Mouse (Mus musculus) liver, embryonic 13.5 days (tissue): Measurements from ENCODE around the gene Dnah2. TPM values are rescaled to one million over a fixed set of nuclear protein-coding genes. Genes with fewer than 3 reads are reported as not detected.
A peak's percentile ranks its signal among the peaks of the same experiment; 100 is the strongest.

Experiments used
- ATAC-seq: fragments of 200-750 bp; cut with Nextera tagmentation; 2 replicates; pipeline ENCODE4 v1.8.0; 2017; ENCODE audit warnings: low read depth, mild to moderate bottlenecking, moderate number of reproducible peaks, moderate library complexity
- DNase-seq: peaks from one replicate; pipeline ENCODE4 v3.0.0; 2022
- H3K27ac ChIP-seq: fragments of 300-500 bp; sonication (generic); 2 replicates; pipeline ENCODE4 v1.5.1; 2015; ENCODE audit warnings: moderate library complexity, mild to moderate bottlenecking, inconsistent platforms
- H3K27me3 ChIP-seq: fragments of 300-500 bp; sonication (generic); 2 replicates; pipeline ENCODE4 v1.6.1; 2015; ENCODE audit warnings: mild to moderate bottlenecking, inconsistent platforms
- H3K36me3 ChIP-seq: fragments of 300-500 bp; sonication (generic); 2 replicates; pipeline ENCODE4 v1.6.1; 2015; ENCODE audit warnings: mild to moderate bottlenecking, inconsistent platforms
- H3K4me1 ChIP-seq: fragments of 300-500 bp; sonication (generic); replicated peaks from 2 replicates; pipeline ENCODE4 v1.6.1; 2015; ENCODE audit warnings: inconsistent platforms
- H3K4me2 ChIP-seq: fragments of 300-500 bp; sonication (generic); 2 replicates; pipeline ENCODE4 v1.6.1; 2015; ENCODE audit warnings: inconsistent platforms, mild to moderate bottlenecking, moderate library complexity
- H3K4me3 ChIP-seq: fragments of 300-500 bp; sonication (generic); replicated peaks from 2 replicates; pipeline ENCODE4 v1.5.1; 2015; ENCODE audit warnings: mild to moderate bottlenecking, inconsistent platforms
- H3K9ac ChIP-seq: fragments of 300-500 bp; sonication (generic); 2 replicates; pipeline ENCODE4 v1.6.1; 2015; ENCODE audit warnings: mild to moderate bottlenecking, inconsistent platforms
- H3K9me3 ChIP-seq: fragments of 300-500 bp; sonication (generic); replicated peaks from 2 replicates; pipeline ENCODE4 v1.6.1; 2016; ENCODE audit warnings: inconsistent platforms
- WGBS: fragments of 180-500 bp; shearing (Covaris S2); methylation state at CpG from one replicate; pipeline ENCODE4 v1.1.7; 2015; ENCODE audit not compliant: insufficient replicate concordance; 5-methylcytosine and 5-hydroxymethylcytosine counted together
- polyA plus RNA-seq: library from polyadenylated mRNA; unstranded; fragments of >200 nt; fragmentation: Nextera tagmentation; extraction: Ambion mirVana; gene quantifications from 2 replicates; pipeline ENCODE4 v1.2.1, GENCODE M21; 2015

The Dnah2 gene
- polyA plus RNA-seq, 1 experiment from 2014 or later: 0.12 TPM

DNA sequence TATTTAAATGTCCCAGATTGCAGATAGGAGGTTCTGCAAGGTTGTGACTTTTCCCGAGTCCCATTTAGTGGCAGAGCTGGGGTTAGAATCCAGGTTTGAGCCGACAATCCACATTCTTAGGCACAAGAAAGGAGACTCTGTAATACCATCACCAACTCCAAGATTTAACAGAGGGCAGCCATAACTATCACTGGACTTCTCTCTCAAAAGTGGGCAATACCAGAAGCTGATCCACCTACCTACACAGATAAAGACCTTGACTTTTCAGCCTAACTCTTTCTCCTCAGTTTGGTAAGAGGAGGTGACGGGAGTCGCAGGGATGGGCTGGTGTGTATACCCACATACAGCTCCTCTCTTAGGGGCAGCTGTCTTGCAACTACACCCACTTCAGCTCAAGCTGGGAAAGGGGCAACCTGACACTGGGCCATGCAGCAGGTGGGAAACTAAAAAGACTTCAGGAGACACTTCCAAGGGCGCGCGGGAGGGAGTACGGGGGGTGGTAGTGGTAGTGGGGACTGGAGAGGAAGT lies 131.9 kb downstream of the Dnah2 start:
- Histone ChIP-seq H3K4me3 (peak overlapping the region; percentile 61), H3K27me3 (peaks cover 43% of the 10 kb centered on the region), H3K36me3 (peaks cover 3% of the 10 kb centered on the region; the same call in 1 of the 2 replicates), H3K4me1 (peaks cover 91% of the 10 kb centered on the region), H3K27ac (peak overlapping the region; percentile 73), H3K9me3 (no peaks in the 10 kb centered on the region), H3K9ac (peak overlapping the region; percentile 8; the same call in 1 of the 2 replicates), H3K4me2 (peak overlapping the region; percentile 95)
- DNase-seq: no peak
- ATAC-seq: no peak
- 29% methylated on average over 8 of the region's 8 CpGs for WGBS

- ATAC-seq: no peak
- no peak for DNase-seq
- no peaks in the 10 kb centered on the region for H3K9me3 ChIP-seq
- H3K9ac ChIP-seq: peak overlapping the region; percentile 36; the same call in 1 of the 2 replicates
- peaks cover 95% of the 10 kb centered on the region for H3K4me1 ChIP-seq
- H3K4me3 ChIP-seq: peak overlapping the region; percentile 61
- 7% methylated on average over 4 of the region's 4 CpGs for WGBS
- peak overlapping the region; percentile 95 for H3K4me2 ChIP-seq
- peaks cover 3% of the 10 kb centered on the region; the same call in 1 of the 2 replicates for H3K36me3 ChIP-seq
- H3K27me3 ChIP-seq: peaks cover 39% of the 10 kb centered on the region
- H3K27ac ChIP-seq: 0 out of 2 replicates have a peak overlapping the region, but pooled peaks have one; percentile 73
Observed at GRCm38 (mm10) chr11:69416509-69416908, 132.4 kb downstream of the Dnah2 start.

DNA sequence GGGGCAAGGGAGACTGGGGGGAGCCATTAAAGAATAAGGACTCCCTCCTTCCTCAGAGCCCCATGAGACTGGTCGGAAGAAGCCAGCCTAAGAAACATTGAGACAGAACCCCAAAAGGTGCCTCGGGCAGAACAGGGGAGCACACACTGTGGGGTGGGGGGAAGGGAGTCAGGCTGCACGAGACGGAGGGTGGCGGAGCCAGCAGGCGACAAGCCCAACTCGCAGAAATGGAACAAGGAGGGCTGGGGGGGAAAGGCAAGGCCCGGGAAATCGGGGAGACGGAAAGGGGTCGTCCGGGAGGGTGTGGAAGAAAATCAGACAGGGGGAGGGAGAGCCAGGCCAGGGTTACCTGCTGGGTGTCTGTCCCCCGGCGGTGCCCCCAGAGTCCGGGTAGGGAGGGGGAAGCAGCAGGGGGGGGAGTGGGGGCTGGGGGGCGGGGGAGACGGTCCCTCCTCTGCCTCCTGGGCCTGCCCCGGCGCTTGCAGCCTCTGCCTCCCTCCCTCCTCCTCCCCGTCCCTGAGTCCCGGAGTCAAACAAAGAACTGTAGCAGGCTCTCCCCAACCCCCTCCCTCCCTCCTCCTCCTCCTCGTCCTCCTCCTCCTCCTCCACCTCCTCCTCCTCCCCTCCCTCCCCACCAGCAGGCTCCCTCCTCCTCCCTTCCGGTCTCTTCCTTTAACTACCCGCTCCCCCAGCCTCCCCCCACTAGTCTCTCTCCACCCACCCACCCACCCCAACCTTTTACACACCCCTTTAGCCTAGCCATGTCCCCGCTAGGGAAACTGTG lies 133.1 kb downstream of the Dnah2 start:
- H3K4me3 ChIP-seq: peak overlapping the region; percentile 61
- H3K9ac ChIP-seq: peak overlapping the region; percentile 63
- H3K27ac ChIP-seq: peak overlapping the region; percentile 85
- DNase-seq (no peak), ATAC-seq (no peak)
- peaks cover 32% of the 10 kb centered on the region for H3K27me3 ChIP-seq
- peaks cover 3% of the 10 kb centered on the region; the same call in 1 of the 2 replicates for H3K36me3 ChIP-seq
- WGBS: 3% methylated on average over 17 of the region's 25 CpGs
- peak overlapping the region; percentile 100 for H3K4me2 ChIP-seq
- H3K4me1 ChIP-seq: peaks cover 93% of the 10 kb centered on the region
- no peaks in the 10 kb centered on the region for H3K9me3 ChIP-seq

DNA sequence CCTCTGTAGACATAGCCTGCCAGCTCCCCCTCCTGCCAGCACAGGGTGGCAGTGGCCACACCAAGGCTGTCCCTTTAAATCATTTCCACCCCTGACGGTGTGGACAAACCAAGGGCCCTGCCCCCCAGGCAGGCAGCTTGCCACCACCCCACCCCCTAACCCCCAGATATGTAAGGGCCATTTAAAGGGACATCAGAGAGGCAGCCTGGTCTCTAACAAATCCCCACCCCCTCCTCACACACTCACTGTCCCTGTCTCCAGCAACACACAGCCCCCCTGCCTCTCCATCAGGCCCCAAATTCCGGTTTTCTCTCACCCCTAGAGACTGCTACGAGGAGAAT lies 133.6 kb downstream of the Dnah2 start:
- Histone ChIP-seq H3K4me2 (peak overlapping the region; percentile 100), H3K9me3 (no peaks in the 10 kb centered on the region), H3K9ac (peak overlapping the region; percentile 63), H3K4me3 (peak overlapping the region; percentile 61), H3K36me3 (peaks cover 3% of the 10 kb centered on the region; the same call in 1 of the 2 replicates), H3K27me3 (peaks cover 27% of the 10 kb centered on the region), H3K27ac (peak overlapping the region; percentile 85), H3K4me1 (peaks cover 93% of the 10 kb centered on the region)
- DNase-seq (no peak), ATAC-seq (no peak)
- 11% methylated on average over 3 of the region's 3 CpGs for WGBS

- ATAC-seq (no peak), DNase-seq (no peak)
- Histone ChIP-seq H3K27me3 (peaks cover 27% of the 10 kb centered on the region), H3K4me3 (peak overlapping the region; percentile 61), H3K27ac (peak overlapping the region; percentile 85), H3K9me3 (no peaks in the 10 kb centered on the region), H3K36me3 (peaks cover 3% of the 10 kb centered on the region; the same call in 1 of the 2 replicates), H3K4me2 (peak overlapping the region; percentile 100), H3K9ac (peak overlapping the region; percentile 63), H3K4me1 (peaks cover 93% of the 10 kb centered on the region)
- 35% methylated on average over 4 of the region's 4 CpGs for WGBS
Observed at GRCm38 (mm10) chr11:69414421-69415326, 134.2 kb downstream of the Dnah2 start.

DNA sequence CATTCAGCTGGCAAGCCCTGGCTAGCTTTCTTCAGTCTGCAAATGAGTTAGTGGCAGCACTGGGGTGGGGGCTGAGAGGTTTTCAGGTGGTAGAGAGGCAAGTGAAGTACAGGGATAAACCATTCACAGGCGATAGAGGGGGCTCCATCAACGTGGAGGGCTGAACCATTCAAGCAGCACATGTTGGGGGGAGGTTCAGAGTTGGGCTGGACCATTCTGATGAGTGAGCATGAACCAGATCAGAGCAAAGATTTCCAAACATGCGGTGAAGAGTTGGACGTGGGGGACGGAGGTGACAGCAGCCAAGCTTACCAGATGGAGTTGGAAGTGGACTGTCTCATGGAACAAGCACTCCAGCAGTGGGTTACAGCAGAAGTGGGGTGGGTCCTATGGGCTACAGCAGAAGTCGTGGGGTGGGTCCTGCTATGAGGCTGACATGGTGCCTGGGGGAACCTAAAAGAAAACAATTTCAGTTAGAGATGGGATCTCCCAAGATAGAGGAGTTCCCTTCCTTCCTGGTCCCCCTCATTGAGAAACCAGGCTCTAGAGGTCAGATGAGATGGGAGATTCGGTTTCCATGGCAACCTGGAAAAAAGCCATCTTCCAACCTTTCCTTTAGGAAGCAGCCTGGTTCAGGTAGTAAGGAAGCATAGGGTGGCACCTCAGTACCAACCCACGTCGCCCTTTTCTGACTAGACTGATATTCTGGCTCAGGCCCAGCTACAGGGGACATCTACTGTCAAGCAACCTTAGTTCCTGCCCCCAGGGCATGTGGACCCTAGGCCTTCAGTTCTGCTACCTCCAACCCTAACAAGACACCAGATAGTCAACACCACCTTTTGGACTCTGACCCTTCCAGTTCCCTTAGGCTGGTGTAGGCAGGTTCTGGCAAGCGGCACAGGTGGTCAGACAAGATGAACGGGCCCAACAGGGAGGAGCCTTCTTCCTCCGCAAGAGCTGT lies 135.4 kb downstream of the Dnah2 start, which contains the start of gene Kdm6b:
TSS of gene Kdm6b (minus strand) at position 455 of the 961 bp plus-strand sequence.
- Histone ChIP-seq H3K27me3 (peaks cover 26% of the 10 kb centered on the region), H3K4me1 (peaks cover 90% of the 10 kb centered on the region), H3K9me3 (no peaks in the 10 kb centered on the region), H3K4me3 (peak within 1 kb of the TSS; percentile 61), H3K36me3 (peaks cover 3% of the 10 kb centered on the region; the same call in 1 of the 2 replicates), H3K4me2 (peak within 1 kb of the TSS; percentile 100), H3K9ac (peak within 1 kb of the TSS; percentile 86), H3K27ac (peak within 1 kb of the TSS; percentile 93)
- ATAC-seq (no peak), DNase-seq (no peak)
- 41% methylated on average over 12 of the region's 12 CpGs for WGBS

GRCm38 (mm10) chr11:69412548-69412947 lies 136.4 kb downstream of the Dnah2 start:
- H3K4me1 ChIP-seq: peaks cover 90% of the 10 kb centered on the region
- ATAC-seq (no peak), DNase-seq (no peak)
- peak overlapping the region; percentile 93 for H3K27ac ChIP-seq
- peak overlapping the region; percentile 86 for H3K9ac ChIP-seq
- H3K9me3 ChIP-seq: no peaks in the 10 kb centered on the region
- 73% methylated on average over 7 of the region's 7 CpGs for WGBS
- H3K4me3 ChIP-seq: peak overlapping the region; percentile 7
- H3K36me3 ChIP-seq: peaks cover 10% of the 10 kb centered on the region
- peaks cover 16% of the 10 kb centered on the region for H3K27me3 ChIP-seq
- H3K4me2 ChIP-seq: peak overlapping the region; percentile 100

- Histone ChIP-seq H3K9ac (peak overlapping the region; percentile 86), H3K27me3 (peaks cover 8% of the 10 kb centered on the region), H3K36me3 (peaks cover 19% of the 10 kb centered on the region), H3K4me1 (peaks cover 88% of the 10 kb centered on the region), H3K27ac (peak overlapping the region; percentile 93), H3K4me3 (peak overlapping the region; percentile 79), H3K9me3 (no peaks in the 10 kb centered on the region), H3K4me2 (peak overlapping the region; percentile 100)
- DNase-seq (peak; percentile 70), ATAC-seq (peak; percentile 29)
- WGBS: 2% methylated on average over 39 of the region's 39 CpGs
Observed at GRCm38 (mm10) chr11:69411538-69412203, 137.2 kb downstream of the Dnah2 start.

- peak overlapping the region; percentile 79 for H3K4me3 ChIP-seq
- peak; percentile 27 for ATAC-seq
- WGBS: 0% methylated on average over 26 of the region's 26 CpGs
Observed at GRCm38 (mm10) chr11:69411073-69411535, 137.8 kb downstream of the Dnah2 start.

More at GRCm38 (mm10) chr11:69411073-69411535, 137.8 kb downstream of the Dnah2 start:
- Histone ChIP-seq H3K9me3 (no peaks in the 10 kb centered on the region), H3K4me1 (peaks cover 85% of the 10 kb centered on the region), H3K27ac (peak overlapping the region; percentile 93), H3K4me2 (peak overlapping the region; percentile 100), H3K27me3 (0 out of 2 replicates have a peak, but pooled peaks cover 6% of the 10 kb centered on the region), H3K9ac (peak overlapping the region; percentile 86), H3K36me3 (peaks cover 24% of the 10 kb centered on the region)
- DNase-seq: peak; percentile 89
